Mouse (Mus musculus): ENCODE data around the gene Klhdc10. TPM values are rescaled to one million over a fixed set of nuclear protein-coding genes. Genes with fewer than 3 reads are reported as not detected.

Gene Klhdc10
- polyA plus RNA-seq, 1 experiment from 2014 or later, result 16.8 TPM

DNA sequence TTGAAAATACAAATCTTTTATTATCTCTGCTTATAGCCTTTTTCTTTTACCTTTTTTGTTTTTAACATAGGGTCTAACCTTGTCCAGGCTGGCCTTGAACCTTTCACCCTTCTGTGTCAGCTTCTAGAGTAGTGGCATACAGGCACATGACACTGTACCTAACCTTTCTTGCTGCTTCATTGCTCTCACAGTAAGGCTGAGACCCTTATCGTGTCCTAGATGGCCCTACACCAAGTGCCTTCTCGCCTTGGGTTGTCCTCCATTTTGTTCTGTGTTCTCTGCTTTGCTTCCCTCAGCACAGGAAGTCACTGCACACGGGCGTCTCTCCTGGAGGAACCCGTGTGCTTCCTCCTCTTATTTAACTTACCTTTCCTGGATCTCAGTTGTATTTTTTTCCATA is 3.0 kb downstream of the Klhdc10 start:
- H3K9me3 ChIP-seq, result no peaks in the 10 kb centered on the region
- no peak overlapping the region for H3K9ac ChIP-seq
- H3K27ac ChIP-seq, result no peak overlapping the region; the same call in 1 of the 2 replicates
- WGBS, result 75% methylated on average over 5 of the region's 5 CpGs
- no peak overlapping the region for H3K4me2 ChIP-seq
- no peak for ATAC-seq (ENCODE audit: insufficient read depth, low FRiP score, low read depth)
- no peaks in the 10 kb centered on the region for H3K36me3 ChIP-seq
- H3K4me3 ChIP-seq (replicated peaks), result no peak overlapping the region
- H3K27me3 ChIP-seq (replicated peaks), result no peaks in the 10 kb centered on the region
- no peaks in the 10 kb centered on the region for H3K4me1 ChIP-seq

- Histone ChIP-seq H3K4me2 (no peak overlapping the region), H3K27me3 (replicated peaks) (no peaks in the 10 kb centered on the region), H3K4me3 (replicated peaks) (no peak overlapping the region), H3K36me3 (no peaks in the 10 kb centered on the region), H3K9me3 (no peaks in the 10 kb centered on the region), H3K4me1 (0 out of 2 replicates have a peak, but pooled peaks cover 3% of the 10 kb centered on the region), H3K9ac (no peak overlapping the region), H3K27ac (no peak overlapping the region)
- 91% methylated on average over 4 of the region's 4 CpGs for WGBS
- no peak for ATAC-seq (ENCODE audit: insufficient read depth, low FRiP score, low read depth)
Measured at GRCm38 (mm10) chr6:30408276-30408675, 6.6 kb downstream of the Klhdc10 start.

DNA sequence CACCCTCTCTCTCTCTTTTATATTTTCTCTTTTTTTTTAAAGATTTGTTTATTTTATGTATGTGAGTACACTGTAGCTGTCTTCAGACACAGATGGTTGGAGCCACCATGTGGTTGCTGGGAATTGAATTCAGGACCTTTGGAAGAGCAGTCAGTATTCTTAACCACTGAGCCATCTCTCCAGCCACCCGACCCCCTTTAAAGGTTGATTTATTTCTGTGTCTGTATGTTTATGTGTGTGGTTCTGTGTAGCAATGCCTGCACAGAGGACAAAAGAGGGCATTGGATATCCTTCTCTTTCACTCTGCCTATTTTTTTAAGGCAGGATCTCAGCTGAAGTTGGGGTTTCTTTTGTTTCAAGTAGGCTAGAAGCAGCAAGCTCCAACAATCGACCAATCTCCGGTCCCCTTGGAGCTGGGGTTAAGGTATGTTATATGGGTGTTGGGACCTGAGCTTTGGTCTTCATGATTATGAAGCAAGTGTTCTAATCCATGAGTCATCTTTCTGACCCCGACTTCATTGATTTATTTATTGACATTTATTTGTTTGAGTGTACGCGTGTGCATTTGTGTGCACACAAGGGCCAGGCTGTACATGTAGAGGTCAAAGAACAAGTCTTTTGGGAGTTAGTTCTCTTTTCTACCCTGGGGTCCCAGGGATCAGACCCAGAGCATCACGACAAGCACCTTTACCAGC is 7.9 kb downstream of the Klhdc10 start:
- Histone ChIP-seq H3K36me3 (no peaks in the 10 kb centered on the region), H3K4me3 (replicated peaks) (no peak overlapping the region), H3K9ac (no peak overlapping the region), H3K9me3 (no peaks in the 10 kb centered on the region), H3K4me1 (0 out of 2 replicates have a peak, but pooled peaks cover 3% of the 10 kb centered on the region), H3K27me3 (replicated peaks) (no peaks in the 10 kb centered on the region), H3K4me2 (no peak overlapping the region), H3K27ac (no peak overlapping the region)
- ATAC-seq (ENCODE audit: insufficient read depth, low FRiP score, low read depth), result no peak
- WGBS, result 81% methylated on average over 7 of the region's 7 CpGs

DNA sequence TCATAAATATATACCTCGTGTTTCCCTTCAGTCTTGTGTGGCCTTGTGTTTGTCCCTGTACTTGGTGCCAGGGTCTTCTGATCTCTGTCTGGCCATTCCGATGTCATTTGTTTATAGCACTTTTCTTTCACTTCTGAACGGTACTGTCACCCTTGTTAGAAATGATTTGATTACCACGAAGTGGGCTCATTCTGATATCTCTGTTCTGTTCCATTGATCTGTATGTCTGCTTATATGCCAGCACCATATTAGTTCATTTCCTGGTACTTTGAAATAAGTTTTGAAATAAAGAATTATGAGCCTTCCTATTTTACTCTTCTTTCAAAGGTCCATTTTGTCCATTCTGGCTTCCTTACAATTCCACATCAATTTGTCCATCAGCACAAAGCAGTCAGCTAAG is 9.6 kb downstream of the Klhdc10 start:
- Histone ChIP-seq H3K4me2 (no peak overlapping the region), H3K27me3 (replicated peaks) (no peaks in the 10 kb centered on the region), H3K36me3 (no peaks in the 10 kb centered on the region), H3K27ac (no peak overlapping the region), H3K9ac (no peak overlapping the region), H3K9me3 (no peaks in the 10 kb centered on the region), H3K4me1 (0 out of 2 replicates have a peak, but pooled peaks cover 3% of the 10 kb centered on the region), H3K4me3 (replicated peaks) (no peak overlapping the region)
- WGBS, result 75% methylated on average over 4 of the region's 4 CpGs
- ATAC-seq (ENCODE audit: insufficient read depth, low FRiP score, low read depth), result no peak

GRCm38 (mm10) chr6:30416126-30416525 is 14.5 kb downstream of the Klhdc10 start:
- Histone ChIP-seq H3K27me3 (replicated peaks) (no peaks in the 10 kb centered on the region), H3K9me3 (no peaks in the 10 kb centered on the region), H3K27ac (no peak overlapping the region), H3K4me2 (no peak overlapping the region), H3K9ac (no peak overlapping the region), H3K4me1 (no peaks in the 10 kb centered on the region), H3K36me3 (no peaks in the 10 kb centered on the region), H3K4me3 (replicated peaks) (no peak overlapping the region)
- ATAC-seq (ENCODE audit: insufficient read depth, low FRiP score, low read depth), result no peak
- WGBS, result 77% methylated on average over 2 of the region's 2 CpGs

DNA sequence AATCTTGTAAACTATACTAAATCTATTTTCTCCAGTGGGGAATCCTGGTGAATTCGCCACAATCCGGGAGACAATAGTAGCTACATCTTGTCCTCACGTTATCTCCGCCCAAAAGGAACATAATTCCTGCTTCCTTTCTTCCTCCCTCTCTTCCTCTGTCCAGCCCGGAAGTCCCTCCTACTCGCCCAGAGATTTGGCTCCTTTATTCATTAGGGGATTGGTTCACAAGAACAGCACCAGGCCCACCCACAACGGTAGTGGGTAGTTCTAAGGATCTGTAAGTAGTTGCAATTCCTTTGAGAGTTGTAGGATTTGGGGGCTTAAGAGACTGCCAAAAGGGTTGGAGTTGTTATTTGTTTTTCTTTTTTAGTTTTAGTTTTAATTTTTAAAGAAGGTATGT is 15.1 kb downstream of the Klhdc10 start:
- Histone ChIP-seq H3K9ac (no peak overlapping the region), H3K36me3 (no peaks in the 10 kb centered on the region), H3K4me1 (no peaks in the 10 kb centered on the region), H3K27ac (no peak overlapping the region), H3K4me3 (replicated peaks) (no peak overlapping the region), H3K4me2 (no peak overlapping the region), H3K27me3 (replicated peaks) (no peaks in the 10 kb centered on the region), H3K9me3 (no peaks in the 10 kb centered on the region)
- no peak for ATAC-seq (ENCODE audit: insufficient read depth, low FRiP score, low read depth)
- 86% methylated on average over 7 of the region's 7 CpGs for WGBS

DNA sequence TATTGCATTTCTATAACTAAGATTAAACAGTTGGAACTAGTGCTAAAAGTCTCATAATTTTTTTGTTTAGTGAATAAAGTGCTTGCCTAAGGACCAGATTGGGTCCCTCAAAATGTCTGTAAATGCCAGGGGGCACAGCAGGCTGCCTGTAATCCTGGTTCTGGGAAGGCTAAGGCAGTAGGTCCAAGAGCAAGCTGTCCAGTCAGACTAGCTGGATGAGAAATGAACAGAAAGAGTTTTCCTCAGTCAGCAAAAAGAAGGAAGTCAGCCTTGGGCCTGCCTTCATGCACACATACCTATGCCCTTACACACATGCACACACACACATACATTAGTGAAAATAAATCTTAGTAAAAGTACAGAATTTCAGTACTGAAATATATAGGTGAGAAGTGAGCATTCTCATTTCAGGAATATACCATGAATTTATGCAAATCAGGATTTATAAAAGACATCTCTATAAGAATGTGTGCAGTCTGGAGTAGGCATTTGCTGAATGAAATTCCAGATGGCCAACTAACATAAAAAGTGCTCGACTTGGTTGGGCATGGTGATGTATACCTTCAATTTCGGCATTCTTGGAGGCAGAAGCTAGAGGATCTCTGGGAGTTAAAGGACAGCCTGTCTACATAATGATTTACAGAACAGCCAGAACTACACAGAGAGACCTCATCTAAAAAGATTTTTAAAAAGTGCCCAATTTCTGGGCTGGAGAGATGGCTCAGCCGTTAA is 31.0 kb downstream of the Klhdc10 start:
- H3K27ac ChIP-seq, result peak overlapping the region; percentile 35; the same call in 1 of the 2 replicates
- no peaks in the 10 kb centered on the region for H3K36me3 ChIP-seq
- WGBS, result 42% methylated on average over 3 of the region's 3 CpGs
- no peak for ATAC-seq (ENCODE audit: insufficient read depth, low FRiP score, low read depth)
- no peaks in the 10 kb centered on the region for H3K9me3 ChIP-seq
- H3K4me3 ChIP-seq (replicated peaks), result no peak overlapping the region
- H3K27me3 ChIP-seq (replicated peaks), result no peaks in the 10 kb centered on the region
- H3K4me1 ChIP-seq, result 0 out of 2 replicates have a peak, but pooled peaks cover 2% of the 10 kb centered on the region
- no peak overlapping the region for H3K4me2 ChIP-seq
- H3K9ac ChIP-seq, result no peak overlapping the region

DNA sequence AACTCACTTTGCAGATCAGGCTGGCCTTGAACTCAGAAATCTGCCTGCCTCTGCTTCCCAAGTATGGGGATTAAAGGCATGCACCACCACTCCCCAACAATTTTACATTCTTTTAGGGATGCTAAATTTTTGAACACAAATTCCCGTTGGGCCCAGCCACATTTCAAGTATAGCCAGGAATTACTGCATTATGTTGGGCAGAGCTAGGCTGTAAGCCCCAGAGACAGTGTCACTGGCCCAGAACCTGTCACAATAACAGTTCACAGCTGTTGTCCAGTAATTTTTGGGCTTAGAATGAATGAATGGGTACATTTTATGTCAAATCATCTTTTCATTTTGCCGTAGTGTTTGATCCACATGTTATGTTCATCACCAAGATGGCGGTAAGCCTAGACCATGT is 34.8 kb downstream of the Klhdc10 start:
- 82% methylated on average over 3 of the region's 3 CpGs for whole genome bisulfite sequencing

DNA sequence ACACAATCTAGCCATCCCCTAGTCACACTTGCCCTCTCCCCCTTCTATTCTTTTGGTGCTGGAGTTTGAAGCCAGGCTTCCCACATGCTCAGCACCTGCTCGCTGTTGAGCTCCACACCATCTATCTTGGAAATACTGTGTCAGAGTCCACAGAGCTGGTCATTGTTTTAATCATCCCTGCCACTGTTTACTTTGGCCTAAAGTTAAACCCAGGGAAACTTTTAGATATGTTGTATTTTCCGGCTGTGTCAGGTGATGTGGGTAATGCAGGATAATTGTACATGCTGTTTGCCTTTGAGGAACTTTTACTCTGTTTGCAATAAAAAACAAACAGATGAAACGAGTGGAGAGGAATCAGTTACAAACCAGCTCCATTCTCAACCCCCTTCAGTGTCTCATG is 35.4 kb downstream of the Klhdc10 start:
- no peaks in the 10 kb centered on the region for H3K9me3 ChIP-seq
- 39% methylated on average over 3 of the region's 3 CpGs for WGBS
- no peak overlapping the region for H3K4me3 ChIP-seq (replicated peaks)
- H3K9ac ChIP-seq, result no peak overlapping the region
- peaks cover 12% of the 10 kb centered on the region; the same call in 1 of the 2 replicates for H3K36me3 ChIP-seq
- peak; percentile 47; the same call in 1 of the 2 replicates for ATAC-seq (ENCODE audit: insufficient read depth, low FRiP score, low read depth)
- 0 out of 2 replicates have a peak, but pooled peaks cover 5% of the 10 kb centered on the region for H3K4me1 ChIP-seq
- no peak overlapping the region for H3K4me2 ChIP-seq
- no peaks in the 10 kb centered on the region for H3K27me3 ChIP-seq (replicated peaks)
- H3K27ac ChIP-seq, result peak overlapping the region; percentile 38; the same call in 1 of the 2 replicates

More for the DNA sequence above, 34.8 kb downstream of the Klhdc10 start:
- Histone ChIP-seq H3K9ac (no peak overlapping the region), H3K27me3 (replicated peaks) (no peaks in the 10 kb centered on the region), H3K4me1 (0 out of 2 replicates have a peak, but pooled peaks cover 5% of the 10 kb centered on the region), H3K27ac (no peak overlapping the region), H3K4me3 (replicated peaks) (no peak overlapping the region), H3K4me2 (no peak overlapping the region), H3K36me3 (0 out of 2 replicates have a peak, but pooled peaks cover 8% of the 10 kb centered on the region), H3K9me3 (no peaks in the 10 kb centered on the region)
- ATAC-seq (ENCODE audit: insufficient read depth, low FRiP score, low read depth), result no peak

DNA sequence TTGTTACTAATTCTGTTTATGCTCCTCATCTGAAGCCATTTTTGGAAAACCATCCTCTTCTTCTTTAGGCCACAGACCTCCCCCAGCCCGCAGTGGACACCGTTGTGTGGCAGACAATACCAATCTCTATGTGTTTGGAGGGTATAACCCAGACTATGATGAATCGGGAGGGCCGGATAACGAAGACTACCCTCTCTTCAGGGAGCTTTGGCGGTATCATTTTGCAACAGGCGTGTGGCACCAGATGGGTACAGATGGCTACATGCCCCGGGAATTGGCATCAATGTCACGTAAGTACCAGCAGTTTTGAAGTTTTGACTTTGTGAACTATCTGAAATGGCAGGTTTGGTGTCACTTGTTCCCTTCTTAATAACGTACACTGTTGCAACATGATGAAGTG is 37.9 kb downstream of the Klhdc10 start:
- Histone ChIP-seq H3K9me3 (no peaks in the 10 kb centered on the region), H3K27me3 (replicated peaks) (no peaks in the 10 kb centered on the region), H3K9ac (no peak overlapping the region), H3K4me2 (no peak overlapping the region), H3K4me1 (0 out of 2 replicates have a peak, but pooled peaks cover 2% of the 10 kb centered on the region), H3K4me3 (replicated peaks) (no peak overlapping the region), H3K27ac (no peak overlapping the region), H3K36me3 (peaks cover 18% of the 10 kb centered on the region; the same call in 1 of the 2 replicates)
- 96% methylated on average over 10 of the region's 10 CpGs for WGBS
- no peak for ATAC-seq (ENCODE audit: insufficient read depth, low FRiP score, low read depth)

- H3K36me3 ChIP-seq, result peaks cover 11% of the 10 kb centered on the region
- no peak overlapping the region for H3K4me3 ChIP-seq (replicated peaks)
- no peak overlapping the region for H3K9ac ChIP-seq
- no peak for ATAC-seq (ENCODE audit: insufficient read depth, low FRiP score, low read depth)
- H3K4me2 ChIP-seq, result no peak overlapping the region
- no peak overlapping the region for H3K27ac ChIP-seq
- 94% methylated on average over 7 of the region's 7 CpGs for WGBS
- H3K9me3 ChIP-seq, result no peaks in the 10 kb centered on the region
- H3K27me3 ChIP-seq (replicated peaks), result no peaks in the 10 kb centered on the region
- peaks cover 22% of the 10 kb centered on the region for H3K4me1 ChIP-seq
Measured at GRCm38 (mm10) chr6:30456991-30457390, 55.3 kb downstream of the Klhdc10 start.

GRCm38 (mm10) chr6:30458626-30459025 is 57.0 kb downstream of the Klhdc10 start:
- Histone ChIP-seq H3K9ac (no peak overlapping the region), H3K4me2 (no peak overlapping the region), H3K9me3 (no peaks in the 10 kb centered on the region), H3K4me3 (replicated peaks) (no peak overlapping the region), H3K27ac (no peak overlapping the region), H3K4me1 (peaks cover 29% of the 10 kb centered on the region), H3K27me3 (replicated peaks) (no peaks in the 10 kb centered on the region; the same call in 1 of the 2 replicates), H3K36me3 (peaks cover 2% of the 10 kb centered on the region; the same call in 1 of the 2 replicates)
- ATAC-seq (ENCODE audit: insufficient read depth, low FRiP score, low read depth), result no peak
- WGBS, result 86% methylated on average over 5 of the region's 5 CpGs

Data from stomach, embryonic 15.5 days (tissue).